Comparison of ENCODE assay signal across 18 mouse cellular contexts in the genomic region with DNA sequence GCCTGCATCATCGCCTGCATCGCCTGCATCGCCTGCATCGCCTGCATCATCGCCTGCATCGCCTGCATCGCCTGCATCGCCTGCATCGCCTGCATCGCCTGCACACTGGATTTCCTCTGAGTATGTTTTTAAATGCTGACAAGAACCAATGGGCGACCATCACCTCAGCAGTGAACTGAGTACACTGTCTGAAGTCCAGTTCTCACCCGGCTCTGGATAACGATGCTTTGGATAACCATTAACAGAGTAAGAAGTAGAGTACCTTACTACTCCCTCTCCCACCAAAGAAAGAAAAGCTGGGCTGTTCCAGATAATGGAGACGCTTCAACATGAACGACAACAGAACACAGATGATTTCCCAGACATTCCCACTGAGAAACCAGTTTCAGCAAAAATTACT.
"Had no signal": no experiment of that assay in that cellular context is flagged by ENCODE, and none has a peak within 500 bp of the region (broad histone marks: within the 10 kb centered on the region; RNA-seq: fewer than 3 reads in every experiment).

No protein-coding gene starts in this region.

- H3K36me3 ChIP-seq: limb, embryonic 10.5 days; limb, embryonic 13.5 days; midbrain, embryonic 12.5 days; midbrain, embryonic 15.5 days; neural tube, embryonic 12.5 days; neural tube, embryonic 15.5 days; stomach, embryonic 15.5 days had no signal

- DNase-seq: layer of hippocampus, adult 9-11 months; liver; liver, postnatal 0 days; lung, embryonic 14.5 days; right cerebral cortex, postnatal 25 days; spleen, adult 18-20 months; thymus, postnatal 25 days had no signal

- ATAC-seq: liver, postnatal 0 days; lung, postnatal 0 days; midbrain, embryonic 15.5 days had no signal

- H3K27ac ChIP-seq: limb, embryonic 10.5 days; limb, embryonic 13.5 days; liver, embryonic 14.5 days; macrophage; midbrain, embryonic 12.5 days; midbrain, embryonic 15.5 days; neural tube, embryonic 12.5 days; neural tube, embryonic 15.5 days; stomach, embryonic 15.5 days had no signal

- H3K27me3 ChIP-seq: limb, embryonic 13.5 days; midbrain, embryonic 12.5 days; midbrain, embryonic 15.5 days; neural tube, embryonic 12.5 days; neural tube, embryonic 15.5 days; stomach, embryonic 15.5 days had no signal

- H3K4me3 ChIP-seq: layer of hippocampus, adult 2 months; limb, embryonic 10.5 days; limb, embryonic 13.5 days; midbrain, embryonic 12.5 days; midbrain, embryonic 15.5 days; neural tube, embryonic 12.5 days; neural tube, embryonic 15.5 days; stomach, embryonic 15.5 days had no signal

- H3K4me2 ChIP-seq: limb, embryonic 13.5 days; lung, embryonic 14.5 days; midbrain, embryonic 12.5 days; midbrain, embryonic 15.5 days; neural tube, embryonic 12.5 days; neural tube, embryonic 15.5 days; stomach, embryonic 15.5 days had no signal

- H3K4me1 ChIP-seq: limb, embryonic 13.5 days; midbrain, embryonic 15.5 days; neural tube, embryonic 12.5 days had no signal

- H3K9ac ChIP-seq: limb, embryonic 13.5 days; liver, embryonic 14.5 days; liver, postnatal 0 days; lung, embryonic 14.5 days; midbrain, embryonic 12.5 days; midbrain, embryonic 15.5 days; neural tube, embryonic 12.5 days; neural tube, embryonic 15.5 days; stomach, embryonic 15.5 days had no signal

- H3K9me3 ChIP-seq: limb, embryonic 10.5 days; limb, embryonic 13.5 days; midbrain, embryonic 12.5 days; midbrain, embryonic 15.5 days; neural tube, embryonic 12.5 days; neural tube, embryonic 15.5 days; stomach, embryonic 15.5 days had no signal
